Mouse (Mus musculus): ENCODE results near the gene Nt5c3. TPM values are rescaled to one million over a fixed set of nuclear protein-coding genes. Genes with fewer than 3 reads are reported as not detected.

The Nt5c3 gene
- polyA plus RNA-seq (2015; fragmentation: Nextera tagmentation; extraction: Ambion mirVana) = 181 and 186 TPM in 2 replicates

- WGBS = 3% methylated on average over 64 of the region's 64 CpGs
- Histone ChIP-seq H3K27ac (ENCODE audit: low read length) (peak within 1 kb of the TSS; percentile 89), H3K9ac (ENCODE audit: low read depth, low read length) (peak within 1 kb of the TSS; percentile 84), H3K36me3 (ENCODE audit: control insufficient read depth, insufficient read depth, low read length) (no peaks in the 10 kb centered on the region), H3K4me2 (ENCODE audit: low read length) (peak within 1 kb of the TSS; percentile 65), H3K4me1 (ENCODE audit: control insufficient read depth, insufficient read depth, low read length) (peaks cover 19% of the 10 kb centered on the region), H3K9me3 (replicated peaks; ENCODE audit: control insufficient read depth, low read length, poor library complexity, severe bottlenecking) (peaks cover 2% of the 10 kb centered on the region; the same call in 1 of the 2 replicates), H3K4me3 (ENCODE audit: low read depth, low read length) (peak within 1 kb of the TSS; percentile 73), H3K27me3 (ENCODE audit: control insufficient read depth, insufficient read depth, low read depth, low read length) (no peaks in the 10 kb centered on the region)
- ATAC-seq = peak; percentile 97
Observed at GRCm38 (mm10) chr6:56923726-56924707, at the start of gene Nt5c3, which contains the start of gene Vmn1r4. Gene Nt5c3, minus strand, starts transcription at chr6:56923932. Gene Vmn1r4, plus strand, starts transcription at chr6:56924015.

- H3K9me3 ChIP-seq (replicated peaks; ENCODE audit: control insufficient read depth, low read length, poor library complexity, severe bottlenecking) = no peaks in the 10 kb centered on the region
- H3K36me3 ChIP-seq (ENCODE audit: control insufficient read depth, insufficient read depth, low read length) = no peaks in the 10 kb centered on the region
- no peak for ATAC-seq
- no peaks in the 10 kb centered on the region for H3K27me3 ChIP-seq (ENCODE audit: control insufficient read depth, insufficient read depth, low read depth, low read length)
- no peak within 1 kb of the TSS for H3K9ac ChIP-seq (ENCODE audit: low read depth, low read length)
- H3K4me1 ChIP-seq (ENCODE audit: control insufficient read depth, insufficient read depth, low read length) = no peaks in the 10 kb centered on the region
- H3K27ac ChIP-seq (ENCODE audit: low read length) = no peak within 1 kb of the TSS
- no peak within 1 kb of the TSS for H3K4me2 ChIP-seq (ENCODE audit: low read length)
- no peak within 1 kb of the TSS for H3K4me3 ChIP-seq (ENCODE audit: low read depth, low read length)
Observed at GRCm38 (mm10) chr6:56969973-56970372, 46.2 kb upstream of the Nt5c3 start, which contains the start of gene Vmn1r5. Gene Vmn1r5, plus strand, starts transcription at chr6:56970273.

- H3K4me2 ChIP-seq (ENCODE audit: low read length) = no peak overlapping the region
- ATAC-seq = no peak
- no peaks in the 10 kb centered on the region for H3K9me3 ChIP-seq (replicated peaks; ENCODE audit: control insufficient read depth, low read length, poor library complexity, severe bottlenecking)
- H3K4me1 ChIP-seq (ENCODE audit: control insufficient read depth, insufficient read depth, low read length) = no peaks in the 10 kb centered on the region
- H3K27ac ChIP-seq (ENCODE audit: low read length) = no peak overlapping the region
- H3K27me3 ChIP-seq (ENCODE audit: control insufficient read depth, insufficient read depth, low read depth, low read length) = no peaks in the 10 kb centered on the region
- 74% methylated on average over 5 of the region's 5 CpGs for WGBS
- no peak overlapping the region for H3K4me3 ChIP-seq (ENCODE audit: low read depth, low read length)
- H3K9ac ChIP-seq (ENCODE audit: low read depth, low read length) = no peak overlapping the region
- no peaks in the 10 kb centered on the region for H3K36me3 ChIP-seq (ENCODE audit: control insufficient read depth, insufficient read depth, low read length)
Observed at GRCm38 (mm10) chr6:56956436-56956835, 32.7 kb upstream of the Nt5c3 start.

GRCm38 (mm10) chr6:56934366-56934765 is 10.6 kb upstream of the Nt5c3 start:
- Histone ChIP-seq H3K27me3 (ENCODE audit: control insufficient read depth, insufficient read depth, low read depth, low read length) (no peaks in the 10 kb centered on the region), H3K9me3 (replicated peaks; ENCODE audit: control insufficient read depth, low read length, poor library complexity, severe bottlenecking) (no peaks in the 10 kb centered on the region), H3K36me3 (ENCODE audit: control insufficient read depth, insufficient read depth, low read length) (no peaks in the 10 kb centered on the region), H3K27ac (ENCODE audit: low read length) (no peak overlapping the region), H3K9ac (ENCODE audit: low read depth, low read length) (no peak overlapping the region), H3K4me3 (ENCODE audit: low read depth, low read length) (no peak overlapping the region), H3K4me1 (ENCODE audit: control insufficient read depth, insufficient read depth, low read length) (no peaks in the 10 kb centered on the region), H3K4me2 (ENCODE audit: low read length) (no peak overlapping the region)
- ATAC-seq = no peak
- 91% methylated on average over 4 of the region's 4 CpGs for WGBS

- Histone ChIP-seq H3K9me3 (replicated peaks; ENCODE audit: control insufficient read depth, low read length, poor library complexity, severe bottlenecking) (peaks cover 2% of the 10 kb centered on the region; the same call in 1 of the 2 replicates), H3K4me3 (ENCODE audit: low read depth, low read length) (no peak overlapping the region), H3K4me2 (ENCODE audit: low read length) (no peak overlapping the region), H3K27me3 (ENCODE audit: control insufficient read depth, insufficient read depth, low read depth, low read length) (no peaks in the 10 kb centered on the region), H3K27ac (ENCODE audit: low read length) (no peak overlapping the region), H3K9ac (ENCODE audit: low read depth, low read length) (no peak overlapping the region), H3K36me3 (ENCODE audit: control insufficient read depth, insufficient read depth, low read length) (no peaks in the 10 kb centered on the region), H3K4me1 (ENCODE audit: control insufficient read depth, insufficient read depth, low read length) (no peaks in the 10 kb centered on the region)
- WGBS = 68% methylated on average over 2 of the region's 2 CpGs
- no peak for ATAC-seq
Observed at GRCm38 (mm10) chr6:56932464-56932863, 8.7 kb upstream of the Nt5c3 start.

- H3K9ac ChIP-seq (ENCODE audit: low read depth, low read length) = no peak overlapping the region
- peaks cover 2% of the 10 kb centered on the region; the same call in 1 of the 2 replicates for H3K9me3 ChIP-seq (replicated peaks; ENCODE audit: control insufficient read depth, low read length, poor library complexity, severe bottlenecking)
- H3K4me1 ChIP-seq (ENCODE audit: control insufficient read depth, insufficient read depth, low read length) = no peaks in the 10 kb centered on the region
- H3K27ac ChIP-seq (ENCODE audit: low read length) = no peak overlapping the region
- H3K4me2 ChIP-seq (ENCODE audit: low read length) = no peak overlapping the region
- H3K36me3 ChIP-seq (ENCODE audit: control insufficient read depth, insufficient read depth, low read length) = no peaks in the 10 kb centered on the region
- no peak overlapping the region for H3K4me3 ChIP-seq (ENCODE audit: low read depth, low read length)
- H3K27me3 ChIP-seq (ENCODE audit: control insufficient read depth, insufficient read depth, low read depth, low read length) = no peaks in the 10 kb centered on the region
- ATAC-seq = no peak
- 75% methylated on average over 4 of the region's 4 CpGs for WGBS
Observed at GRCm38 (mm10) chr6:56931648-56932415, 8.1 kb upstream of the Nt5c3 start.

GRCm38 (mm10) chr6:56923331-56923725 is 404 bp downstream of the Nt5c3 start:
- peak overlapping the region; percentile 84 for H3K9ac ChIP-seq (ENCODE audit: low read depth, low read length)
- H3K4me1 ChIP-seq (ENCODE audit: control insufficient read depth, insufficient read depth, low read length) = peaks cover 19% of the 10 kb centered on the region
- no peaks in the 10 kb centered on the region for H3K27me3 ChIP-seq (ENCODE audit: control insufficient read depth, insufficient read depth, low read depth, low read length)
- under 1% methylated on average over 25 of the region's 25 CpGs for WGBS
- no peaks in the 10 kb centered on the region; the same call in 1 of the 2 replicates for H3K9me3 ChIP-seq (replicated peaks; ENCODE audit: control insufficient read depth, low read length, poor library complexity, severe bottlenecking)
- peak overlapping the region; percentile 73 for H3K4me3 ChIP-seq (ENCODE audit: low read depth, low read length)
- peak overlapping the region; percentile 89 for H3K27ac ChIP-seq (ENCODE audit: low read length)
- ATAC-seq = no peak
- H3K36me3 ChIP-seq (ENCODE audit: control insufficient read depth, insufficient read depth, low read length) = no peaks in the 10 kb centered on the region
- H3K4me2 ChIP-seq (ENCODE audit: low read length) = peak overlapping the region; percentile 65

- 88% methylated on average over 12 of the region's 12 CpGs for WGBS
- H3K4me2 ChIP-seq (ENCODE audit: low read length) = no peak overlapping the region
- H3K9ac ChIP-seq (ENCODE audit: low read depth, low read length) = no peak overlapping the region
- no peak overlapping the region for H3K4me3 ChIP-seq (ENCODE audit: low read depth, low read length)
- H3K9me3 ChIP-seq (replicated peaks; ENCODE audit: control insufficient read depth, low read length, poor library complexity, severe bottlenecking) = no peaks in the 10 kb centered on the region
- H3K27ac ChIP-seq (ENCODE audit: low read length) = no peak overlapping the region
- peaks cover 19% of the 10 kb centered on the region for H3K4me1 ChIP-seq (ENCODE audit: control insufficient read depth, insufficient read depth, low read length)
- no peaks in the 10 kb centered on the region for H3K36me3 ChIP-seq (ENCODE audit: control insufficient read depth, insufficient read depth, low read length)
- no peak for ATAC-seq
- H3K27me3 ChIP-seq (ENCODE audit: control insufficient read depth, insufficient read depth, low read depth, low read length) = no peaks in the 10 kb centered on the region
Observed at GRCm38 (mm10) chr6:56920222-56921092, 3.3 kb downstream of the Nt5c3 start.

Data from midbrain, embryonic 16.5 days (tissue).